Mouse (Mus musculus): Measurements from ENCODE around the gene Kif27. TPM values are rescaled to one million over a fixed set of nuclear protein-coding genes. Genes with fewer than 3 reads are reported as not detected.
A peak's percentile ranks its signal among the peaks of the same experiment; 100 is the strongest.

The Kif27 gene
- polyA plus RNA-seq, 1 experiment from 2014 or later: 0.05 TPM

DNA sequence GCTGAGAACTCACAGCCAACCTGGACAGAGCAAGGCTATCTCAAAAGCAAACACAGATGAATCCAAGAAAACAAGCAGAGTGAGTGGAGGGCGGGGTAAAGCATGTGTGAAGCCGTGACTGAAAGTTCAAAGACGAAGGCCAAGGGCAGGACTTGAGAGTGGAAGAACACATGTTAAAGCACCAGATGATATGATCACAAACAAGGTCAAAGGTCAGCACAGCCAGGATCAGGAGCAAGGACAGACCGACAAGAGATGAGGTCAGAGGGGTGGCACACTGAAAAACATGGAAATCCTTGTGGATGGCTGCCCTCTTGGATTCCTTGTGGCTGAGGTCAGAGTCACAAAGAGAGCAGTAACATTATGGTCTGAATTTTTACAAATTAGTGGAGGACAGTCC lies 8.3 kb downstream of the Kif27 start:
- no peak for TF ChIP-seq CTCF (IDR thresholded peaks at IDR 0.05; ENCODE audit: low read depth)
- 53% methylated on average over 4 of the region's 4 CpGs for WGBS (ENCODE audit: insufficient replicate concordance)
- Histone ChIP-seq H3K4me2 (ENCODE audit: low read depth, low read length) (no peak overlapping the region), H3K9ac (replicated peaks) (no peak overlapping the region), H3K4me1 (ENCODE audit: insufficient read depth) (no peaks in the 10 kb centered on the region), H3K27me3 (ENCODE audit: insufficient read depth, low read length) (no peaks in the 10 kb centered on the region), H3K36me3 (replicated peaks; ENCODE audit: insufficient read depth, low read length) (no peaks in the 10 kb centered on the region), H3K4me3 (ENCODE audit: low read depth, low read length) (no peak overlapping the region), H3K27ac (ENCODE audit: low read depth) (no peak overlapping the region), H3K9me3 (ENCODE audit: low read length) (no peaks in the 10 kb centered on the region)
- ATAC-seq (peak; percentile 74), DNase-seq (no peak)

- Histone ChIP-seq H3K4me1 (ENCODE audit: insufficient read depth) (no peaks in the 10 kb centered on the region), H3K4me2 (ENCODE audit: low read depth, low read length) (no peak overlapping the region), H3K27ac (ENCODE audit: low read depth) (no peak overlapping the region), H3K9ac (replicated peaks) (no peak overlapping the region), H3K9me3 (ENCODE audit: low read length) (no peaks in the 10 kb centered on the region), H3K36me3 (replicated peaks; ENCODE audit: insufficient read depth, low read length) (no peaks in the 10 kb centered on the region), H3K27me3 (ENCODE audit: insufficient read depth, low read length) (no peaks in the 10 kb centered on the region), H3K4me3 (ENCODE audit: low read depth, low read length) (no peak overlapping the region)
- DNase-seq (no peak), ATAC-seq (no peak)
- TF ChIP-seq CTCF (IDR thresholded peaks at IDR 0.05; ENCODE audit: low read depth): no peak
- TF ChIP-seq EP300 (IDR thresholded peaks at IDR 0.05; ENCODE audit: low read depth): no peak
- WGBS (ENCODE audit: insufficient replicate concordance): 83% methylated on average over 9 of the region's 9 CpGs
Observed at GRCm38 (mm10) chr13:58344505-58344904, 14.4 kb downstream of the Kif27 start.

DNA sequence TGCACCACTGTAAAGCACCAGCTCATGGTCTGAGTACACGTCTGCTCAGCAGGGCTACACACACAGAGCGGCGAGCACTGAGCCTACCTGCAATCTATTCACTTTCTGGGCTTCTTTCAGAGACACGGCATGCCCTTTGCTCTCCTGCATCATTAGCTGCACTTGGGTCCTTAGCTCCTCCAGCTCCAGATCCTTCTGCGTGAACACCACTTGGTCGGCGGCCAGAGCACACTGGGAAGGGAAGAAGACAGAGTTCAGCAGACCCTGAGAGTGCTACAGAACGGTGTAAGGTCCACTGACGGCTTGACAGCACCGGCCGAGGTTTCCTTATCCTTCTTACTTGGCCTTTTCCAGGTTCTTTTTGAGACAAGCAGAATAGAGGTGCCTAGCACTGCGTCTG lies 21.5 kb downstream of the Kif27 start:
- no peak for ATAC-seq
- Histone ChIP-seq H3K9ac (replicated peaks) (no peak overlapping the region), H3K36me3 (replicated peaks; ENCODE audit: insufficient read depth, low read length) (no peaks in the 10 kb centered on the region), H3K27ac (ENCODE audit: low read depth) (no peak overlapping the region), H3K9me3 (ENCODE audit: low read length) (no peaks in the 10 kb centered on the region), H3K4me2 (ENCODE audit: low read depth, low read length) (no peak overlapping the region), H3K27me3 (ENCODE audit: insufficient read depth, low read length) (no peaks in the 10 kb centered on the region), H3K4me1 (ENCODE audit: insufficient read depth) (no peaks in the 10 kb centered on the region), H3K4me3 (ENCODE audit: low read depth, low read length) (no peak overlapping the region)
- DNase-seq: no peak
- WGBS (ENCODE audit: insufficient replicate concordance): 72% methylated on average over 12 of the region's 12 CpGs
- TF ChIP-seq CTCF (IDR thresholded peaks at IDR 0.05; ENCODE audit: low read depth): no peak
- TF ChIP-seq EP300 (IDR thresholded peaks at IDR 0.05; ENCODE audit: low read depth): no peak

DNA sequence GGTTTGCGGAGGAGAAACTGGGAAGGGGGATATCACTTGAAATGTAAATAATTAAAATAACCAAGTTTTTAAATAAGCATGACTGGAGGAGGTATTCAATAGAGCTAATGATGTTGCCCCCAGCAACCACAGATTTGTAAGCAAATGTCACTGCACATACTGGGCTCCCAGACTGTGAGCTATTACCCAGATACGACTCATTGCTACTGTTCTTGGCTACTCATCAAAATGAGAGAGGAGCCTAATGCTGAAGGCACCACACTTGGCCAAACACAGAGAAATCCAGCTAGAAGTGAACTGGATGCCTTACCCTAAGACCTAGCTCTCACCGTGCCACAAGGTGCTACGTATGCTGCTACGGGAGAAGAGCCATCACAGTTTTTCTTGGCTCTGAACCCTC lies 24.8 kb downstream of the Kif27 start:
- H3K4me3 ChIP-seq (ENCODE audit: low read depth, low read length): no peak overlapping the region
- H3K27me3 ChIP-seq (ENCODE audit: insufficient read depth, low read length): no peaks in the 10 kb centered on the region
- H3K27ac ChIP-seq (ENCODE audit: low read depth): no peak overlapping the region
- H3K4me2 ChIP-seq (ENCODE audit: low read depth, low read length): no peak overlapping the region
- no peaks in the 10 kb centered on the region for H3K36me3 ChIP-seq (replicated peaks; ENCODE audit: insufficient read depth, low read length)
- no peak for DNase-seq
- H3K4me1 ChIP-seq (ENCODE audit: insufficient read depth): no peaks in the 10 kb centered on the region
- no peak for ATAC-seq
- no peaks in the 10 kb centered on the region for H3K9me3 ChIP-seq (ENCODE audit: low read length)
- H3K9ac ChIP-seq (replicated peaks): no peak overlapping the region
- TF ChIP-seq CTCF (IDR thresholded peaks at IDR 0.05; ENCODE audit: low read depth): no peak
- no peak for TF ChIP-seq EP300 (IDR thresholded peaks at IDR 0.05; ENCODE audit: low read depth)
- 86% methylated on average over 5 of the region's 5 CpGs for WGBS (ENCODE audit: insufficient replicate concordance)

- DNase-seq (no peak), ATAC-seq (no peak)
- TF ChIP-seq CTCF (IDR thresholded peaks at IDR 0.05; ENCODE audit: low read depth) (no peak), EP300 (IDR thresholded peaks at IDR 0.05; ENCODE audit: low read depth) (no peak)
- H3K4me1 ChIP-seq (ENCODE audit: insufficient read depth): no peaks in the 10 kb centered on the region
- H3K27me3 ChIP-seq (ENCODE audit: insufficient read depth, low read length): no peaks in the 10 kb centered on the region
- no peaks in the 10 kb centered on the region for H3K9me3 ChIP-seq (ENCODE audit: low read length)
- no peak overlapping the region for H3K27ac ChIP-seq (ENCODE audit: low read depth)
- H3K4me3 ChIP-seq (ENCODE audit: low read depth, low read length): no peak overlapping the region
- H3K9ac ChIP-seq (replicated peaks): no peak overlapping the region
- H3K36me3 ChIP-seq (replicated peaks; ENCODE audit: insufficient read depth, low read length): no peaks in the 10 kb centered on the region
- 60% methylated on average over 2 of the region's 2 CpGs for WGBS (ENCODE audit: insufficient replicate concordance)
- H3K4me2 ChIP-seq (ENCODE audit: low read depth, low read length): no peak overlapping the region
Observed at GRCm38 (mm10) chr13:58317768-58318167, 41.2 kb downstream of the Kif27 start.

GRCm38 (mm10) chr13:58314991-58315390 lies 43.9 kb downstream of the Kif27 start:
- Histone ChIP-seq H3K36me3 (replicated peaks; ENCODE audit: insufficient read depth, low read length) (no peaks in the 10 kb centered on the region), H3K9me3 (ENCODE audit: low read length) (no peaks in the 10 kb centered on the region), H3K27me3 (ENCODE audit: insufficient read depth, low read length) (no peaks in the 10 kb centered on the region), H3K27ac (ENCODE audit: low read depth) (no peak overlapping the region), H3K4me3 (ENCODE audit: low read depth, low read length) (no peak overlapping the region), H3K9ac (replicated peaks) (no peak overlapping the region), H3K4me1 (ENCODE audit: insufficient read depth) (no peaks in the 10 kb centered on the region), H3K4me2 (ENCODE audit: low read depth, low read length) (no peak overlapping the region)
- ATAC-seq: peak; percentile 62
- 50% methylated on average over 6 of the region's 6 CpGs for WGBS (ENCODE audit: insufficient replicate concordance)
- no peak for DNase-seq
- peak; percentile 85 for TF ChIP-seq EP300 (IDR thresholded peaks at IDR 0.05; ENCODE audit: low read depth)
- peak; percentile 29 for TF ChIP-seq CTCF (IDR thresholded peaks at IDR 0.05; ENCODE audit: low read depth)

DNA sequence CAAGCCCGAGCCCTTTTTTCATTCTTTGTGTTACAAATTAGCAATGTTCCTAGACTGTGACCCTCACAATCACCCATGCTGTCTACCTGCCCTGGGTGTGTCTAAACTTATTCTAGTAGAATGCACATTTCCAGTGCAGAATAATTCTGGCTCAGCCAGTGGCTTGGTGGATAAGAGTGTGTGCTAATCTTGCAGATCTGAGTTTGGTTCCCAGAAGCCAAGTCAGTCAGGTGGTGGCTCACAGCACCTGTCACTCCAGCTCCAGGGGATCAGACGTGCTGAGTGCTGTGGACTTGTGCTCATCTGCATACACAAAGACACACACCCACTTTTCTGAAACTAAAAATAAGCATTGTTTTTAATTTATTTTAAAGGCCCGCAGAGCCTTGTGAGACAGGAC lies 45.2 kb downstream of the Kif27 start:
- H3K9ac ChIP-seq (replicated peaks): no peak overlapping the region
- ATAC-seq (no peak), DNase-seq (no peak)
- no peaks in the 10 kb centered on the region for H3K36me3 ChIP-seq (replicated peaks; ENCODE audit: insufficient read depth, low read length)
- no peak for TF ChIP-seq EP300 (IDR thresholded peaks at IDR 0.05; ENCODE audit: low read depth)
- no peak for TF ChIP-seq CTCF (IDR thresholded peaks at IDR 0.05; ENCODE audit: low read depth)
- no peak overlapping the region for H3K27ac ChIP-seq (ENCODE audit: low read depth)
- H3K27me3 ChIP-seq (ENCODE audit: insufficient read depth, low read length): no peaks in the 10 kb centered on the region
- 66% methylated on average over 3 of the region's 3 CpGs for WGBS (ENCODE audit: insufficient replicate concordance)
- no peaks in the 10 kb centered on the region for H3K9me3 ChIP-seq (ENCODE audit: low read length)
- H3K4me2 ChIP-seq (ENCODE audit: low read depth, low read length): no peak overlapping the region
- no peaks in the 10 kb centered on the region for H3K4me1 ChIP-seq (ENCODE audit: insufficient read depth)
- no peak overlapping the region for H3K4me3 ChIP-seq (ENCODE audit: low read depth, low read length)

Measured in liver, postnatal 0 days (tissue).